Mouse (Mus musculus): ENCODE data around the gene Phf21a. TPM values are rescaled to one million over a fixed set of nuclear protein-coding genes. Genes with fewer than 3 reads are reported as not detected.

Phf21a gene
- polyA plus RNA-seq, 1 experiment = 49.2 TPM

- Histone ChIP-seq H3K36me3 (ENCODE audit: control insufficient read depth, insufficient read depth, low read length) (no peaks in the 10 kb centered on the region), H3K4me1 (ENCODE audit: control insufficient read depth, insufficient read depth, insufficient read length) (no peaks in the 10 kb centered on the region), H3K4me3 (ENCODE audit: extremely low read depth, insufficient read depth, insufficient read length) (no peak overlapping the region), H3K27me3 (ENCODE audit: control insufficient read depth, insufficient read depth, low read length) (no peaks in the 10 kb centered on the region), H3K27ac (ENCODE audit: insufficient read depth, low read length) (no peak overlapping the region)
- no peak for DNase-seq (ENCODE audit: low read depth in 1 of 2, low spot score in 2 of 2)
- TF ChIP-seq CTCF (IDR thresholded peaks at IDR 0.05; ENCODE audit: extremely low read depth, insufficient read depth, insufficient read length, insufficient replicate concordance) (no peak), POLR2A (IDR thresholded peaks at IDR 0.05; ENCODE audit: low read depth, low read length) (no peak)
- 88% methylated on average over 5 of the region's 5 CpGs for WGBS
Measured at GRCm38 (mm10) chr2:92172300-92172699, 79.4 kb downstream of the Phf21a start.

- Histone ChIP-seq H3K27ac (ENCODE audit: insufficient read depth, low read length) (no peak overlapping the region), H3K4me3 (ENCODE audit: extremely low read depth, insufficient read depth, insufficient read length) (no peak overlapping the region), H3K36me3 (ENCODE audit: control insufficient read depth, insufficient read depth, low read length) (no peaks in the 10 kb centered on the region), H3K4me1 (ENCODE audit: control insufficient read depth, insufficient read depth, insufficient read length) (no peaks in the 10 kb centered on the region), H3K27me3 (ENCODE audit: control insufficient read depth, insufficient read depth, low read length) (no peaks in the 10 kb centered on the region)
- DNase-seq (ENCODE audit: low read depth in 1 of 2, low spot score in 2 of 2) = no peak
- TF ChIP-seq CTCF (IDR thresholded peaks at IDR 0.05; ENCODE audit: extremely low read depth, insufficient read depth, insufficient read length, insufficient replicate concordance) (no peak), POLR2A (IDR thresholded peaks at IDR 0.05; ENCODE audit: low read depth, low read length) (no peak)
- WGBS = 84% methylated on average over 4 of the region's 4 CpGs
Measured at GRCm38 (mm10) chr2:92173186-92173585, 80.3 kb downstream of the Phf21a start.

GRCm38 (mm10) chr2:92174265-92174664 lies 81.3 kb downstream of the Phf21a start:
- WGBS = 83% methylated on average over 7 of the region's 7 CpGs
- Histone ChIP-seq H3K36me3 (ENCODE audit: control insufficient read depth, insufficient read depth, low read length) (no peaks in the 10 kb centered on the region), H3K27ac (ENCODE audit: insufficient read depth, low read length) (no peak overlapping the region), H3K27me3 (ENCODE audit: control insufficient read depth, insufficient read depth, low read length) (no peaks in the 10 kb centered on the region), H3K4me1 (ENCODE audit: control insufficient read depth, insufficient read depth, insufficient read length) (no peaks in the 10 kb centered on the region), H3K4me3 (ENCODE audit: extremely low read depth, insufficient read depth, insufficient read length) (no peak overlapping the region)
- DNase-seq (ENCODE audit: low read depth in 1 of 2, low spot score in 2 of 2) = no peak
- TF ChIP-seq POLR2A (IDR thresholded peaks at IDR 0.05; ENCODE audit: low read depth, low read length) = no peak
- TF ChIP-seq CTCF (IDR thresholded peaks at IDR 0.05; ENCODE audit: extremely low read depth, insufficient read depth, insufficient read length, insufficient replicate concordance) = no peak

- H3K4me1 ChIP-seq (ENCODE audit: control insufficient read depth, insufficient read depth, insufficient read length) = no peaks in the 10 kb centered on the region
- no peak for TF ChIP-seq POLR2A (IDR thresholded peaks at IDR 0.05; ENCODE audit: low read depth, low read length)
- no peak for TF ChIP-seq CTCF (IDR thresholded peaks at IDR 0.05; ENCODE audit: extremely low read depth, insufficient read depth, insufficient read length, insufficient replicate concordance)
- H3K4me3 ChIP-seq (ENCODE audit: extremely low read depth, insufficient read depth, insufficient read length) = no peak overlapping the region
- H3K36me3 ChIP-seq (ENCODE audit: control insufficient read depth, insufficient read depth, low read length) = no peaks in the 10 kb centered on the region
- no peak for DNase-seq (ENCODE audit: low read depth in 1 of 2, low spot score in 2 of 2)
- 91% methylated on average over 4 of the region's 4 CpGs for WGBS
- H3K27ac ChIP-seq (ENCODE audit: insufficient read depth, low read length) = no peak overlapping the region
- no peaks in the 10 kb centered on the region for H3K27me3 ChIP-seq (ENCODE audit: control insufficient read depth, insufficient read depth, low read length)
Measured at GRCm38 (mm10) chr2:92175002-92175401, 82.1 kb downstream of the Phf21a start.

- H3K4me3 ChIP-seq (ENCODE audit: extremely low read depth, insufficient read depth, insufficient read length) = no peak overlapping the region
- TF ChIP-seq POLR2A (IDR thresholded peaks at IDR 0.05; ENCODE audit: low read depth, low read length) = no peak
- no peak for TF ChIP-seq CTCF (IDR thresholded peaks at IDR 0.05; ENCODE audit: extremely low read depth, insufficient read depth, insufficient read length, insufficient replicate concordance)
- WGBS = 62% methylated on average over 4 of the region's 4 CpGs
- H3K27me3 ChIP-seq (ENCODE audit: control insufficient read depth, insufficient read depth, low read length) = no peaks in the 10 kb centered on the region
- no peak for DNase-seq (ENCODE audit: low read depth in 1 of 2, low spot score in 2 of 2)
- H3K4me1 ChIP-seq (ENCODE audit: control insufficient read depth, insufficient read depth, insufficient read length) = no peaks in the 10 kb centered on the region
- no peak overlapping the region for H3K27ac ChIP-seq (ENCODE audit: insufficient read depth, low read length)
- no peaks in the 10 kb centered on the region for H3K36me3 ChIP-seq (ENCODE audit: control insufficient read depth, insufficient read depth, low read length)
Measured at GRCm38 (mm10) chr2:92176292-92176691, 83.4 kb downstream of the Phf21a start.

- TF ChIP-seq POLR2A (IDR thresholded peaks at IDR 0.05; ENCODE audit: low read depth, low read length) = no peak
- no peak for TF ChIP-seq CTCF (IDR thresholded peaks at IDR 0.05; ENCODE audit: extremely low read depth, insufficient read depth, insufficient read length, insufficient replicate concordance)
- DNase-seq (ENCODE audit: low read depth in 1 of 2, low spot score in 2 of 2) = no peak
- Histone ChIP-seq H3K27me3 (ENCODE audit: control insufficient read depth, insufficient read depth, low read length) (no peaks in the 10 kb centered on the region), H3K4me3 (ENCODE audit: extremely low read depth, insufficient read depth, insufficient read length) (peak overlapping the region; percentile 75; the same call in 1 of the 2 replicates), H3K4me1 (ENCODE audit: control insufficient read depth, insufficient read depth, insufficient read length) (peaks cover 2% of the 10 kb centered on the region), H3K36me3 (ENCODE audit: control insufficient read depth, insufficient read depth, low read length) (no peaks in the 10 kb centered on the region), H3K27ac (ENCODE audit: insufficient read depth, low read length) (0 out of 2 replicates have a peak overlapping the region, but pooled peaks have one; percentile 93)
- WGBS = 30% methylated on average over 11 of the region's 11 CpGs
Measured at GRCm38 (mm10) chr2:92182146-92182756, 89.3 kb downstream of the Phf21a start.

- no peak for TF ChIP-seq CTCF (IDR thresholded peaks at IDR 0.05; ENCODE audit: extremely low read depth, insufficient read depth, insufficient read length, insufficient replicate concordance)
- peak; percentile 31; the same call in 1 of the 2 replicates for TF ChIP-seq POLR2A (IDR thresholded peaks at IDR 0.05; ENCODE audit: low read depth, low read length)
- Histone ChIP-seq H3K27ac (ENCODE audit: insufficient read depth, low read length) (peak overlapping the region; percentile 93), H3K27me3 (ENCODE audit: control insufficient read depth, insufficient read depth, low read length) (no peaks in the 10 kb centered on the region), H3K4me1 (ENCODE audit: control insufficient read depth, insufficient read depth, insufficient read length) (peaks cover 2% of the 10 kb centered on the region), H3K36me3 (ENCODE audit: control insufficient read depth, insufficient read depth, low read length) (no peaks in the 10 kb centered on the region), H3K4me3 (ENCODE audit: extremely low read depth, insufficient read depth, insufficient read length) (peak overlapping the region; percentile 75)
- peak; percentile 71 to 76 for DNase-seq (ENCODE audit: low read depth in 1 of 2, low spot score in 2 of 2)
- WGBS = 2% methylated on average over 41 of the region's 41 CpGs
Measured at GRCm38 (mm10) chr2:92182981-92183501, 90.1 kb downstream of the Phf21a start.

Measured in spleen, adult 2 months (tissue).